Mouse (Mus musculus): ENCODE data around the gene Nps. TPM values are rescaled to one million over a fixed set of nuclear protein-coding genes. Genes with fewer than 3 reads are reported as not detected.

Nps gene
- polyA plus RNA-seq, 1 experiment = not detected

DNA sequence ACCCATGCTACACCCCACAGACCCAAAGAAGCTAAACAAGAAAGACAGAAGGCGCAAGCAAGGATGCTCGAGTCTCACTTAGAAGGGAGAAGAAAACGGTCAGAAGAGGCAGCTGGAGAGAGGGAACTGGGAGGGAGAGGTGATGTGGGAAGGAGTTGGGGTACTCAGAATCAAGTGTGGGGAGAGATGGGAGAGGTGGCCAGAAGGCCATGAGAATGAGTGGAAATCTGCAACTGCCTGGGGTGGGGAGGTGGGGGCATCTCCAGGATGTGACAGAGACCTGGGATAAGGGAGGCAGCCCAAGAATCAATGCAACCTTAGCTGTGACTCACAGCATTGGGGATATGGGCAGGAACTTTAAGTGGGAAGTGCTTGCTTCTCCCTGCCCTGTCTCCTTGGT, 31.5 kb downstream of the Nps start:
- Histone ChIP-seq H3K79me2 (ENCODE audit: control insufficient read depth, insufficient read depth) (no peaks in the 10 kb centered on the region), H3K27me3 (ENCODE audit: control insufficient read depth, insufficient read depth, insufficient read length) (no peaks in the 10 kb centered on the region), H3K79me3 (ENCODE audit: low read depth) (no peaks in the 10 kb centered on the region), H3ac (ENCODE audit: control insufficient read depth, insufficient read length, low read depth) (no peak overlapping the region), H3K4me3 (ENCODE audit: insufficient read depth, poor library complexity, severe bottlenecking) (no peak overlapping the region), H3K36me3 (ENCODE audit: control insufficient read depth, insufficient read depth) (no peaks in the 10 kb centered on the region)
- TF ChIP-seq MYOG (IDR thresholded peaks at IDR 0.05; ENCODE audit: control insufficient read depth, extremely low read depth, insufficient read length) (no peak), USF1 (IDR thresholded peaks at IDR 0.05; ENCODE audit: low read depth) (no peak), FOSL1 (IDR thresholded peaks at IDR 0.05; ENCODE audit: insufficient read depth, low read length, poor library complexity, severe bottlenecking) (no peak), MAX (IDR thresholded peaks at IDR 0.05) (no peak), CTCF (IDR thresholded peaks at IDR 0.05; ENCODE audit: control insufficient read depth, insufficient read depth, insufficient read length) (no peak), CEBPB (IDR thresholded peaks at IDR 0.05; ENCODE audit: low read depth) (no peak), MYOD1 (IDR thresholded peaks at IDR 0.05; ENCODE audit: control insufficient read depth, insufficient read length, low read depth) (no peak)

GRCm38 (mm10) chr7:135291646-135292236, 33.2 kb downstream of the Nps start:
- no peak for TF ChIP-seq MYOD1 (IDR thresholded peaks at IDR 0.05; ENCODE audit: control insufficient read depth, insufficient read length, low read depth)
- no peak for TF ChIP-seq MAX (IDR thresholded peaks at IDR 0.05)
- TF ChIP-seq USF1 (IDR thresholded peaks at IDR 0.05; ENCODE audit: low read depth) = no peak
- no peak for TF ChIP-seq CTCF (IDR thresholded peaks at IDR 0.05; ENCODE audit: control insufficient read depth, insufficient read depth, insufficient read length)
- TF ChIP-seq FOSL1 (IDR thresholded peaks at IDR 0.05; ENCODE audit: insufficient read depth, low read length, poor library complexity, severe bottlenecking) = no peak
- no peak for TF ChIP-seq CEBPB (IDR thresholded peaks at IDR 0.05; ENCODE audit: low read depth)
- no peak for TF ChIP-seq MYOG (IDR thresholded peaks at IDR 0.05; ENCODE audit: control insufficient read depth, extremely low read depth, insufficient read length)
- Histone ChIP-seq H3K79me3 (ENCODE audit: low read depth) (no peaks in the 10 kb centered on the region), H3K27me3 (ENCODE audit: control insufficient read depth, insufficient read depth, insufficient read length) (no peaks in the 10 kb centered on the region), H3K79me2 (ENCODE audit: control insufficient read depth, insufficient read depth) (no peaks in the 10 kb centered on the region), H3K4me3 (ENCODE audit: insufficient read depth, poor library complexity, severe bottlenecking) (no peak overlapping the region), H3K36me3 (ENCODE audit: control insufficient read depth, insufficient read depth) (no peaks in the 10 kb centered on the region), H3ac (ENCODE audit: control insufficient read depth, insufficient read length, low read depth) (no peak overlapping the region)

DNA sequence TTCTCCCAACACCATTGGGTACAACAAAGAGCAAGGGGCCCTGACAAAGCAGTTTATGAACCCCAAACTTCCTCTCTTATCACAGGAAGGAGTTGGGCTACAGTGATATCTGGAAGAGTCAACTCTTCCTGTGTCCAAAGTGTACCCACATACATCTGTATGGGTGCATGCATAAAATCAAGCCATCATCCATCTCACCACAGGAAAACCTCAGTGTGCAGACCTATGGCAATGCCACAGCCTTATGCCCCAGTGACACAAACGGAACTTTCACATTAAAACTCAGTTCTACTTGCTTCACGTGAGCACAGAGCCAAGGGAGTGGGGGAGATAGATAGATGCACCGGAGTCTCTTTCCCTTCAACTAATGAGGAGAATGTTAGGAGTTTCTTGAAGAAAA, 36.0 kb downstream of the Nps start:
- TF ChIP-seq MYOG (IDR thresholded peaks at IDR 0.05; ENCODE audit: control insufficient read depth, extremely low read depth, insufficient read length) (no peak), CTCF (IDR thresholded peaks at IDR 0.05; ENCODE audit: control insufficient read depth, insufficient read depth, insufficient read length) (no peak), MAX (IDR thresholded peaks at IDR 0.05) (no peak), MYOD1 (IDR thresholded peaks at IDR 0.05; ENCODE audit: control insufficient read depth, insufficient read length, low read depth) (no peak)
- H3K79me3 ChIP-seq (ENCODE audit: low read depth) = no peaks in the 10 kb centered on the region
- H3K27me3 ChIP-seq (ENCODE audit: control insufficient read depth, insufficient read depth, insufficient read length) = peaks cover 3% of the 10 kb centered on the region
- no peak overlapping the region for H3K4me3 ChIP-seq (ENCODE audit: insufficient read depth, poor library complexity, severe bottlenecking)
- no peak overlapping the region for H3ac ChIP-seq (ENCODE audit: control insufficient read depth, insufficient read length, low read depth)
- H3K36me3 ChIP-seq (ENCODE audit: control insufficient read depth, insufficient read depth) = no peaks in the 10 kb centered on the region
- no peaks in the 10 kb centered on the region for H3K79me2 ChIP-seq (ENCODE audit: control insufficient read depth, insufficient read depth)

- no peak overlapping the region for H3K4me3 ChIP-seq (ENCODE audit: insufficient read depth, poor library complexity, severe bottlenecking)
- TF ChIP-seq CTCF (IDR thresholded peaks at IDR 0.05; ENCODE audit: control insufficient read depth, insufficient read depth, insufficient read length) = no peak
- no peak for TF ChIP-seq MYOD1 (IDR thresholded peaks at IDR 0.05; ENCODE audit: control insufficient read depth, insufficient read length, low read depth)
- TF ChIP-seq USF1 (IDR thresholded peaks at IDR 0.05; ENCODE audit: low read depth) = no peak
- no peak for TF ChIP-seq CEBPB (IDR thresholded peaks at IDR 0.05; ENCODE audit: low read depth)
- TF ChIP-seq FOSL1 (IDR thresholded peaks at IDR 0.05; ENCODE audit: insufficient read depth, low read length, poor library complexity, severe bottlenecking) = no peak
- TF ChIP-seq MAX (IDR thresholded peaks at IDR 0.05) = no peak
- no peak for TF ChIP-seq MYOG (IDR thresholded peaks at IDR 0.05; ENCODE audit: control insufficient read depth, extremely low read depth, insufficient read length)
- H3K79me2 ChIP-seq (ENCODE audit: control insufficient read depth, insufficient read depth) = no peaks in the 10 kb centered on the region
- no peaks in the 10 kb centered on the region for H3K36me3 ChIP-seq (ENCODE audit: control insufficient read depth, insufficient read depth)
- H3K27me3 ChIP-seq (ENCODE audit: control insufficient read depth, insufficient read depth, insufficient read length) = no peaks in the 10 kb centered on the region
- no peaks in the 10 kb centered on the region for H3K79me3 ChIP-seq (ENCODE audit: low read depth)
- H3ac ChIP-seq (ENCODE audit: control insufficient read depth, insufficient read length, low read depth) = no peak overlapping the region
These were observed 46.0 kb downstream of the Nps start for GRCm38 (mm10) chr7:135304496-135304895.

Other genes starting within 250 kb of the Nps start
- not detected for gene Foxi2, start 151.6 kb downstream of the Nps start, polyA plus RNA-seq (2012; fragmentation: generic; extraction: Trizol)